Mouse (Mus musculus): Measurements from ENCODE around the gene 1810009A15Rik. TPM values are rescaled to one million over a fixed set of nuclear protein-coding genes. Genes with fewer than 3 reads are reported as not detected.

The 1810009A15Rik gene
- polyA plus RNA-seq, 1 experiment from 2014 or later = 76.8 TPM

- 94% methylated on average over 5 of the region's 5 CpGs for WGBS
- Histone ChIP-seq H3K9me3 (no peaks in the 10 kb centered on the region), H3K4me2 (no peak overlapping the region), H3K27ac (no peak overlapping the region), H3K27me3 (no peaks in the 10 kb centered on the region), H3K9ac (no peak overlapping the region), H3K4me1 (peaks cover 8% of the 10 kb centered on the region), H3K4me3 (no peak overlapping the region), H3K36me3 (peaks cover 62% of the 10 kb centered on the region)
- ATAC-seq (ENCODE audit: insufficient number of reproducible peaks, low FRiP score, low TSS enrichment, low read depth) = no peak
Observed at GRCm38 (mm10) chr19:8903412-8903811, 14.8 kb downstream of the 1810009A15Rik start.

- H3K36me3 ChIP-seq = peaks cover 95% of the 10 kb centered on the region
Observed at GRCm38 (mm10) chr19:8908531-8908930, 19.9 kb downstream of the 1810009A15Rik start.

GRCm38 (mm10) chr19:8911810-8912209, 23.2 kb downstream of the 1810009A15Rik start:
- Histone ChIP-seq H3K9ac (no peak overlapping the region), H3K4me3 (no peak overlapping the region), H3K4me2 (no peak overlapping the region), H3K4me1 (no peaks in the 10 kb centered on the region), H3K36me3 (peaks cover 100% of the 10 kb centered on the region), H3K27me3 (no peaks in the 10 kb centered on the region), H3K27ac (no peak overlapping the region), H3K9me3 (no peaks in the 10 kb centered on the region)
- ATAC-seq (ENCODE audit: insufficient number of reproducible peaks, low FRiP score, low TSS enrichment, low read depth) = no peak
- WGBS = 96% methylated on average over 5 of the region's 5 CpGs

More at GRCm38 (mm10) chr19:8908531-8908930, 19.9 kb downstream of the 1810009A15Rik start:
- no peak overlapping the region for H3K9ac ChIP-seq
- H3K4me2 ChIP-seq = no peak overlapping the region
- no peak overlapping the region for H3K27ac ChIP-seq
- H3K4me3 ChIP-seq = no peak overlapping the region
- 92% methylated on average over 6 of the region's 6 CpGs for WGBS
- ATAC-seq (ENCODE audit: insufficient number of reproducible peaks, low FRiP score, low TSS enrichment, low read depth) = no peak
- H3K4me1 ChIP-seq = no peaks in the 10 kb centered on the region
- H3K27me3 ChIP-seq = no peaks in the 10 kb centered on the region
- H3K9me3 ChIP-seq = no peaks in the 10 kb centered on the region

GRCm38 (mm10) chr19:8914212-8914611, 25.6 kb downstream of the 1810009A15Rik start:
- H3K9me3 ChIP-seq = no peaks in the 10 kb centered on the region
- ATAC-seq (ENCODE audit: insufficient number of reproducible peaks, low FRiP score, low TSS enrichment, low read depth) = no peak
- no peak overlapping the region for H3K4me2 ChIP-seq
- H3K9ac ChIP-seq = no peak overlapping the region
- no peaks in the 10 kb centered on the region for H3K27me3 ChIP-seq
- no peak overlapping the region for H3K4me3 ChIP-seq
- WGBS = 92% methylated on average over 3 of the region's 3 CpGs
- H3K36me3 ChIP-seq = peaks cover 79% of the 10 kb centered on the region
- no peaks in the 10 kb centered on the region for H3K4me1 ChIP-seq
- H3K27ac ChIP-seq = no peak overlapping the region

GRCm38 (mm10) chr19:8919000-8919399, 30.3 kb downstream of the 1810009A15Rik start:
- Histone ChIP-seq H3K27me3 (no peaks in the 10 kb centered on the region), H3K4me1 (peaks cover 13% of the 10 kb centered on the region), H3K9ac (no peak overlapping the region), H3K27ac (no peak overlapping the region), H3K9me3 (no peaks in the 10 kb centered on the region), H3K36me3 (peaks cover 39% of the 10 kb centered on the region), H3K4me2 (no peak overlapping the region), H3K4me3 (no peak overlapping the region)
- 89% methylated on average over 3 of the region's 3 CpGs for WGBS
- ATAC-seq (ENCODE audit: insufficient number of reproducible peaks, low FRiP score, low TSS enrichment, low read depth) = no peak

- Histone ChIP-seq H3K4me1 (peaks cover 13% of the 10 kb centered on the region), H3K4me2 (peak overlapping the region; percentile 59), H3K27ac (peak overlapping the region; percentile 91), H3K9me3 (no peaks in the 10 kb centered on the region), H3K36me3 (peaks cover 32% of the 10 kb centered on the region), H3K27me3 (no peaks in the 10 kb centered on the region), H3K9ac (no peak overlapping the region; the same call in 1 of the 2 replicates), H3K4me3 (peak overlapping the region; percentile 76)
- no peak for ATAC-seq (ENCODE audit: insufficient number of reproducible peaks, low FRiP score, low TSS enrichment, low read depth)
- 61% methylated on average over 6 of the region's 6 CpGs for WGBS
Observed at GRCm38 (mm10) chr19:8919684-8920072, 31.0 kb downstream of the 1810009A15Rik start.

- peak within 1 kb of the TSS; percentile 91 for H3K27ac ChIP-seq
- H3K4me1 ChIP-seq = peaks cover 13% of the 10 kb centered on the region
- H3K4me2 ChIP-seq = peak within 1 kb of the TSS; percentile 59
- ATAC-seq (ENCODE audit: insufficient number of reproducible peaks, low FRiP score, low TSS enrichment, low read depth) = peak; percentile 93
- WGBS = 1% methylated on average over 49 of the region's 50 CpGs
- H3K27me3 ChIP-seq = no peaks in the 10 kb centered on the region
- peaks cover 28% of the 10 kb centered on the region for H3K36me3 ChIP-seq
- no peaks in the 10 kb centered on the region for H3K9me3 ChIP-seq
- H3K9ac ChIP-seq = peak within 1 kb of the TSS; percentile 66
- peak within 1 kb of the TSS; percentile 76 for H3K4me3 ChIP-seq
Observed at GRCm38 (mm10) chr19:8920073-8920736, 31.6 kb downstream of the 1810009A15Rik start, which contains the start of gene B3gat3. B3gat3 (plus strand) TSS chr19:8920374.

GRCm38 (mm10) chr19:8920836-8921291, 32.2 kb downstream of the 1810009A15Rik start:
- peak overlapping the region; percentile 91 for H3K27ac ChIP-seq
- no peaks in the 10 kb centered on the region for H3K9me3 ChIP-seq
- peaks cover 13% of the 10 kb centered on the region for H3K4me1 ChIP-seq
- no peak for ATAC-seq (ENCODE audit: insufficient number of reproducible peaks, low FRiP score, low TSS enrichment, low read depth)
- H3K4me3 ChIP-seq = peak overlapping the region; percentile 76
- H3K9ac ChIP-seq = peak overlapping the region; percentile 66
- under 1% methylated on average over 6 of the region's 6 CpGs for WGBS
- H3K36me3 ChIP-seq = peaks cover 28% of the 10 kb centered on the region
- H3K4me2 ChIP-seq = peak overlapping the region; percentile 59
- no peaks in the 10 kb centered on the region for H3K27me3 ChIP-seq

- 71% methylated on average over 9 of the region's 9 CpGs for WGBS
- Histone ChIP-seq H3K27me3 (no peaks in the 10 kb centered on the region), H3K4me3 (peak overlapping the region; percentile 76), H3K4me2 (peak overlapping the region; percentile 59), H3K9ac (no peak overlapping the region), H3K9me3 (no peaks in the 10 kb centered on the region), H3K4me1 (peaks cover 16% of the 10 kb centered on the region), H3K27ac (no peak overlapping the region), H3K36me3 (peaks cover 28% of the 10 kb centered on the region)
- no peak for ATAC-seq (ENCODE audit: insufficient number of reproducible peaks, low FRiP score, low TSS enrichment, low read depth)
Observed at GRCm38 (mm10) chr19:8921741-8922140, 33.1 kb downstream of the 1810009A15Rik start.

- no peak overlapping the region for H3K4me3 ChIP-seq
- WGBS = 80% methylated on average over 2 of the region's 2 CpGs
- no peaks in the 10 kb centered on the region for H3K27me3 ChIP-seq
- no peaks in the 10 kb centered on the region for H3K9me3 ChIP-seq
- no peak for ATAC-seq (ENCODE audit: insufficient number of reproducible peaks, low FRiP score, low TSS enrichment, low read depth)
- H3K36me3 ChIP-seq = peaks cover 37% of the 10 kb centered on the region
- peak overlapping the region; percentile 33; the same call in 1 of the 2 replicates for H3K27ac ChIP-seq
- peaks cover 30% of the 10 kb centered on the region for H3K4me1 ChIP-seq
- H3K4me2 ChIP-seq = no peak overlapping the region
- no peak overlapping the region for H3K9ac ChIP-seq
Observed at GRCm38 (mm10) chr19:8926766-8927165, 38.1 kb downstream of the 1810009A15Rik start.

GRCm38 (mm10) chr19:8927891-8928525, 39.4 kb downstream of the 1810009A15Rik start:
- no peak overlapping the region for H3K27ac ChIP-seq
- no peaks in the 10 kb centered on the region for H3K9me3 ChIP-seq
- no peak overlapping the region for H3K4me3 ChIP-seq
- no peak overlapping the region for H3K9ac ChIP-seq
- H3K27me3 ChIP-seq = no peaks in the 10 kb centered on the region
- no peak for ATAC-seq (ENCODE audit: insufficient number of reproducible peaks, low FRiP score, low TSS enrichment, low read depth)
- 86% methylated on average over 12 of the region's 12 CpGs for WGBS
- H3K4me2 ChIP-seq = no peak overlapping the region
- peaks cover 29% of the 10 kb centered on the region for H3K4me1 ChIP-seq
- peaks cover 37% of the 10 kb centered on the region for H3K36me3 ChIP-seq

GRCm38 (mm10) chr19:8928689-8929223, 40.1 kb downstream of the 1810009A15Rik start:
- peak overlapping the region; percentile 84 for H3K4me3 ChIP-seq
- 26% methylated on average over 16 of the region's 16 CpGs for WGBS
- H3K27ac ChIP-seq = peak overlapping the region; percentile 88
- peak overlapping the region; percentile 76 for H3K9ac ChIP-seq
- H3K4me1 ChIP-seq = peaks cover 29% of the 10 kb centered on the region
- peaks cover 39% of the 10 kb centered on the region for H3K36me3 ChIP-seq
- H3K4me2 ChIP-seq = peak overlapping the region; percentile 74
- no peaks in the 10 kb centered on the region for H3K9me3 ChIP-seq
- no peak; the same call in 1 of the 2 replicates for ATAC-seq (ENCODE audit: insufficient number of reproducible peaks, low FRiP score, low TSS enrichment, low read depth)
- H3K27me3 ChIP-seq = no peaks in the 10 kb centered on the region
